Comparison of ENCODE assay signal across 9 mouse cellular contexts in the genomic region with DNA sequence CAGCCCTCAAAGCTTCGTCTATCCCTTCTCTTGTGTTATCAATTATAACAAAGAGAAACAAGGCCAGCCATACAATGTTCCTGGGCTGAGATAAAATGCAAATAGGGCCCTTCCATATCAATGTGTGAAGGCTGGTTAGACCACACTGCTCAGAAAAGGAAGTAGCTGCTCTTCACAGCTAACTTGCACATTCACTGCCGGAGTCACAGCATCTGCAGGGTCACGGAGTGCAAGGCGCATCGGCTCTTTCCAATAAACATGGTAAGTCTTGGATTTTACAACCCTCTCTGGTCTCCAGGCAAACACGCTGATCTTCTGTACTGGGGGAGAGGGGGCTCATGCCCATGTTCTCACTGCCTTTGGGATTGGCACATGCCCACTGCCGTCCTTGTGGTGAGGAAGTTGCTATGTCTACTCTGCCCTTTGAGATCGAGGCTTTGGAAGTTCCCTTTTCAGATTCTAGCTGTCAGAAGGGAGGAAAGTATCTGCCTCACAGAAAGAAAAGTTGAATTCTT. TPM values are rescaled to one million over a fixed set of nuclear protein-coding genes. Genes with fewer than 3 reads are reported as not detected.
A peak's percentile ranks its signal among the peaks of the same experiment; 100 is the strongest.
DNase-seq lines count a peak whose midpoint lies in the region; ATAC-seq and TF ChIP-seq lines count a peak whose summit lies in the region.
"Had no signal": no experiment of that assay in that cellular context is flagged by ENCODE, and none has a peak within 500 bp of the region (broad histone marks: within the 10 kb centered on the region; RNA-seq: fewer than 3 reads in every experiment).

TSS of gene Fyb (plus strand) at position 201 of the 515 bp plus-strand sequence.

- WGBS in forebrain, embryonic 10.5 days = 91% methylated on average over 8 of the region's 8 CpGs

- H3K27me3 ChIP-seq in forebrain, embryonic 10.5 days (ENCODE audit: poor library complexity, severe bottlenecking) = no peaks in the 10 kb centered on the region

- no peaks in the 10 kb centered on the region; the same call in 1 of the 2 replicates for H3K9me3 ChIP-seq in forebrain, embryonic 10.5 days

- no peak for TF ChIP-seq CTCF in layer of hippocampus, adult 2 months (conservative IDR thresholded peaks at IDR 0.05)

- intact Hi-C loops in heart, postnatal 14 days (cut with DNase I) = no loop called here

- H3K4me1 ChIP-seq in forebrain, embryonic 10.5 days = no peaks in the 10 kb centered on the region

- H3K4me3 ChIP-seq in layer of hippocampus, adult 2 months = no peak within 1 kb of the TSS
- H3K4me3 ChIP-seq in forebrain, embryonic 10.5 days = no peak within 1 kb of the TSS

- ATAC-seq in monocyte, adult 5-6 weeks (replicated peaks; ENCODE audit: insufficient number of reproducible peaks, low FRiP score, low TSS enrichment, poor library complexity, severe bottlenecking) = peak; percentile 71

- DNase-seq in layer of hippocampus, adult 11-12 months (ENCODE audit: low spot score) = peak; percentile 10
- DNase-seq in layer of hippocampus, adult 2 months (ENCODE audit: low spot score in 2 of 2) = no peak
- DNase-seq in adrenal gland, adult 2 months = no peak
- DNase-seq in heart, postnatal 14 days = no peak
- no peak for DNase-seq in embryo, embryonic 9.5 days (ENCODE audit: extremely low spot score)
- DNase-seq in forebrain, embryonic 10.5 days (ENCODE audit: extremely low spot score, low spot score) = no peak
- DNase-seq in urinary bladder, postnatal 4 days (ENCODE audit: low spot score in 2 of 2) = no peak
- DNase-seq: cerebellum, postnatal 25 days had no signal

- no peak within 1 kb of the TSS for H3K27ac ChIP-seq in layer of hippocampus, adult 2 months
- no peak within 1 kb of the TSS for H3K27ac ChIP-seq in forebrain, embryonic 10.5 days

- no peaks in the 10 kb centered on the region for H3K36me3 ChIP-seq in forebrain, embryonic 10.5 days (replicated peaks)

RNA-seq across cellular contexts. Expression of gene Fyb, which starts in this region (rescaled TPM):
- total RNA-seq in layer of hippocampus, adult 2 months (2021) = 10 to 100 TPM in 1 of 2 experiments, 1 to 10 TPM in 1; 4.2 to 10.6 TPM
- 10 to 100 TPM; 41.2 to 44.7 TPM for total RNA-seq in adrenal gland, adult 2 months (2021)
- 338 and 482 TPM in 2 replicates for polyA plus RNA-seq in adrenal gland, adult 2 months (2012; rRNA removed)
- total RNA-seq in heart, postnatal 14 days (2021) = 10 to 100 TPM; 34.6 to 36.2 TPM
- 384 to 678 TPM (median 449 TPM) in 3 replicates for total RNA-seq in monocyte, adult 5-6 weeks (2017)
- polyA plus RNA-seq in forebrain, embryonic 10.5 days (2016; fragmentation: Nextera tagmentation; extraction: Ambion mirVana) = 2.3 and 3.9 TPM in 2 replicates

Comparison
In these comparisons a context has a peak if more than half of its experiments do, and no peak if none do; other contexts are left out.
1. RNA of gene Fyb (polyA plus RNA-seq): 338 to 482 TPM in adrenal gland, adult 2 months; 2.3 to 3.9 TPM in forebrain, embryonic 10.5 days; every median in the first group is over 10 times any median in the second.